Mouse (Mus musculus) G1E (cell line): ENCODE measurements at regions not wholly inside any gene's neighbourhood (a gene's known extent, or its start where the extent isn't known, plus 50 kb on each side); places are given as distances from the start of the nearest gene placed in this dataset.

Experiments used
- ATAC-seq: 2 replicates; pipeline ENCODE4 v1.8.0; 2016; ENCODE audit warnings: mild to moderate bottlenecking; ENCODE audit not compliant: insufficient number of reproducible peaks, poor library complexity, low FRiP score, severe bottlenecking; ENCODE audit errors: extremely low read depth
- DNase-seq: peaks from one replicate; pipeline ENCODE4 v3.0.0; 2012; ENCODE audit warnings: low spot score
- H3K27me3 ChIP-seq: 2 replicates; pipeline ENCODE4 v1.6.1; 2012; ENCODE audit warnings: mild to moderate bottlenecking, low read length, inconsistent platforms; ENCODE audit not compliant: insufficient read depth
- H3K36me3 ChIP-seq: replicated peaks from 2 replicates; pipeline ENCODE3; 2012; ENCODE audit warnings: mild to moderate bottlenecking, inconsistent platforms
- H3K4me1 ChIP-seq: 2 replicates; pipeline ENCODE4 v1.6.1; 2012; ENCODE audit warnings: low read depth, low read length, inconsistent platforms, mixed read lengths; ENCODE audit not compliant: insufficient read depth
- H3K4me3 ChIP-seq: 2 replicates; pipeline ENCODE4 v1.5.1; 2012; ENCODE audit warnings: low read depth, mild to moderate bottlenecking, inconsistent platforms, low read length, moderate library complexity, mixed read lengths
- H3K9me3 ChIP-seq: replicated peaks from 2 replicates; pipeline ENCODE4 v1.6.1; 2012; ENCODE audit warnings: inconsistent platforms
- CTCF ChIP-seq: IDR thresholded peaks from 2 replicates; pipeline ENCODE4 v1.5.1; 2012; ENCODE audit warnings: low read depth, low read length, inconsistent platforms, mixed read lengths
- GATA1 ChIP-seq: IDR thresholded peaks from 2 replicates; pipeline ENCODE4 v1.6.1; 2012; ENCODE audit warnings: borderline replicate concordance, low read length, inconsistent platforms, mixed read lengths
- GATA2 ChIP-seq: IDR thresholded peaks from 2 replicates; pipeline ENCODE4 v1.6.1; 2012; ENCODE audit warnings: low read depth, low read length, inconsistent platforms, borderline replicate concordance
- POLR2AphosphoS5 ChIP-seq: IDR thresholded peaks from 2 replicates; pipeline ENCODE4 v1.6.1; 2012; ENCODE audit warnings: low read depth, low read length, inconsistent platforms; ENCODE audit not compliant: insufficient replicate concordance
- TAL1 ChIP-seq: conservative IDR thresholded peaks from 2 replicates; pipeline ENCODE4 v1.6.1; 2012; ENCODE audit warnings: low read depth, low read length, inconsistent platforms, mixed read lengths

GRCm38 (mm10) chr9:63856065-63856736, 98.4 kb upstream of the Smad3 start:
- H3K4me3 ChIP-seq = no peak overlapping the region
- no peaks in the 10 kb centered on the region for H3K36me3 ChIP-seq
- ATAC-seq (no peak), DNase-seq (no peak)
- peaks cover 18% of the 10 kb centered on the region for H3K27me3 ChIP-seq
- TF ChIP-seq CTCF (no peak), POLR2AphosphoS5 (no peak), GATA2 (no peak), GATA1 (no peak), TAL1 (no peak)
- no peaks in the 10 kb centered on the region for H3K9me3 ChIP-seq
- no peaks in the 10 kb centered on the region for H3K4me1 ChIP-seq

DNA sequence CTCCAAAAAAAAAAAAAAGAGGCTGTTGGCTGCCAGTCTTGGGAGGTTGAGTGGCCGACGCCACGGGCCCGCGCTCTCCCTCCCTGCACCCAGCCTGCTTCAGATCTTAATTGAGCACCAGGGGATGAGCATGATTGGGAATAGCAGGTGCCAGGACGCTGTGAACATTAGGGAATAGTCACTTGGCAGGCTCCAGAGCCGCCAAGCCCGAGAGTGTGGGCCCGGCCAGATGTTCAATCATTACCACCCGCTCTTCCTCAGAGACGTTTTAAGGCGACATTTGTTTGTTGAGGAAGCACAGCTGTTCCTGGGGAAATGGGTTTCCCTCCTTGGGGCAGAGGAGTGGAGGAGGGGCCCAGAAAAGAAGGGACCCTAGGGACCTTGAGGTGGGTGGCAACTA, 94.0 kb upstream of the Smad3 start:
- H3K27me3 ChIP-seq = peaks cover 16% of the 10 kb centered on the region; the same call in 1 of the 2 replicates

DNA sequence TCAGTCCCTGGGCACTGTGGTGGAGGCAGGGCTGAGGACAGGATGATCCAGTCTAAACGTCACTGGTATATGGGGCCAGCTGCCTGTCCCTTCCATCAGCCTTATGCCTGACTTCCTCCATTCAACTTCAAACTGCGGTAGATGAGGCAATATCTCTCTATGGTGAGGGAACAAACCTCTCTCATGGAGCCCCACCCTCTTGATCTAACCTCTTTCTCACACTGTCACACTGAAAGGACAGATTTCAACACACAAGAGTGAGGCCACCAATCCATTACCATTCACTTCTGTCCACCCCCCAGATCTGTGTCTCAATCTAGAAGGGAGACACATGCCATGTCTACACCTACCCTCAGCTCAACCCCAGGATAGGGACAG, 92.5 kb upstream of the Smad3 start:
- no peaks in the 10 kb centered on the region for H3K9me3 ChIP-seq
- no peaks in the 10 kb centered on the region for H3K36me3 ChIP-seq
- peaks cover 16% of the 10 kb centered on the region; the same call in 1 of the 2 replicates for H3K27me3 ChIP-seq
- TF ChIP-seq GATA2 (no peak), POLR2AphosphoS5 (no peak), GATA1 (no peak), TAL1 (no peak), CTCF (no peak)
- no peak overlapping the region for H3K4me3 ChIP-seq
- 0 out of 2 replicates have a peak, but pooled peaks cover 2% of the 10 kb centered on the region for H3K4me1 ChIP-seq
- ATAC-seq (no peak), DNase-seq (no peak)

More for the DNA sequence above, 94.0 kb upstream of the Smad3 start:
- no peak for TF ChIP-seq CTCF
- no peak for TF ChIP-seq POLR2AphosphoS5
- Histone ChIP-seq H3K36me3 (no peaks in the 10 kb centered on the region), H3K4me1 (0 out of 2 replicates have a peak, but pooled peaks cover 2% of the 10 kb centered on the region), H3K9me3 (no peaks in the 10 kb centered on the region), H3K4me3 (no peak overlapping the region)
- DNase-seq (no peak), ATAC-seq (no peak)

- peaks cover 16% of the 10 kb centered on the region; the same call in 1 of the 2 replicates for H3K27me3 ChIP-seq
- TF ChIP-seq CTCF = peak; percentile 39; the same call in 1 of the 2 replicates
- no peak for TF ChIP-seq POLR2AphosphoS5
- ATAC-seq = no peak
- H3K9me3 ChIP-seq = no peaks in the 10 kb centered on the region
- H3K4me3 ChIP-seq = no peak overlapping the region
- H3K4me1 ChIP-seq = 0 out of 2 replicates have a peak, but pooled peaks cover 2% of the 10 kb centered on the region
- no peaks in the 10 kb centered on the region for H3K36me3 ChIP-seq
- no peak for DNase-seq
These were observed 91.9 kb upstream of the Smad3 start for GRCm38 (mm10) chr9:63849564-63850315.

GRCm38 (mm10) chr9:63843883-63844485, 86.2 kb upstream of the Smad3 start:
- TF ChIP-seq CTCF (peak; percentile 91), TAL1 (no peak)
- Histone ChIP-seq H3K27me3 (peaks cover 11% of the 10 kb centered on the region; the same call in 1 of the 2 replicates), H3K36me3 (no peaks in the 10 kb centered on the region), H3K4me3 (no peak overlapping the region), H3K4me1 (no peaks in the 10 kb centered on the region), H3K9me3 (no peaks in the 10 kb centered on the region)
- DNase-seq (peak; percentile 14), ATAC-seq (no peak)

DNA sequence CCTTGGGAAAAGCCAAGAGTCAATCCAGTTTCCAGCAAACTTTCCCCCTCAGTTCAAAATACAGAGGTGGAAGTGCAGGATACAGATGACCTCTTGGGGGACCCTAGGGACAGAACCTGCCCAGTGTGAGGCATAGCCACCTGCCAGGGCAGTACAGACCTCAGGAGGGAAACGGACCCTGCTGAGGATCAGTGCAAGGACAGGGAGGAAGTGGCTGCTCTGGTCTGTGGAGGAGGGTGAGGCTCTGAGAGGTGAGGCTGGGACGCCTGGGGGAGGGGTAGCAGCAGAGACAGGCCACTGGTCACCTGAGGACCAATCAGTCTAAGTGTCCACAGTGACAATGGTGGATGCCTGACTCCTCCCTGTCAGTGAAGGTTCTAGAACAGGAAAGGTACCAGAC, 85.6 kb upstream of the Smad3 start:
- no peak for ATAC-seq
- Histone ChIP-seq H3K4me1 (no peaks in the 10 kb centered on the region), H3K27me3 (peaks cover 13% of the 10 kb centered on the region; the same call in 1 of the 2 replicates), H3K36me3 (no peaks in the 10 kb centered on the region), H3K9me3 (no peaks in the 10 kb centered on the region), H3K4me3 (no peak overlapping the region)
- DNase-seq = no peak
- TF ChIP-seq GATA2 (no peak), POLR2AphosphoS5 (no peak)
